Mouse (Mus musculus) liver, postnatal 0 days (tissue): ENCODE data around the gene Nprl3. TPM values are rescaled to one million over a fixed set of nuclear protein-coding genes. Genes with fewer than 3 reads are reported as not detected.

ENCODE experiments used
- ATAC-seq: fragments of 200-750 bp; cut with Nextera tagmentation; 2 replicates; pipeline ENCODE4 v1.8.0; 2017; ENCODE audit warnings: mild to moderate bottlenecking, moderate library complexity
- DNase-seq: peaks from one replicate; pipeline ENCODE4 v3.0.0-alpha.2; 2016
- H3K27ac ChIP-seq: fragments of 300-500 bp; sonication (generic); 2 replicates; pipeline ENCODE4 v1.5.1; 2014; ENCODE audit warnings: antibody characterized with exemption, moderate library complexity, mild to moderate bottlenecking, low read depth
- H3K27me3 ChIP-seq: fragments of 300-500 bp; sonication (generic); 2 replicates; pipeline ENCODE4 v1.6.1; 2014; ENCODE audit warnings: low read length, control low read depth, mixed read lengths; ENCODE audit not compliant: insufficient read depth
- H3K36me3 ChIP-seq: fragments of 300-500 bp; sonication (generic); replicated peaks from 2 replicates; pipeline ENCODE4 v1.6.1; 2014; ENCODE audit warnings: mild to moderate bottlenecking, control low read depth, low read length, moderate library complexity, mixed read lengths; ENCODE audit not compliant: insufficient read depth
- H3K4me1 ChIP-seq: fragments of 300-500 bp; sonication (generic); 2 replicates; pipeline ENCODE4 v1.6.1; 2014; ENCODE audit warnings: antibody characterized with exemption, mild to moderate bottlenecking, control low read depth; ENCODE audit not compliant: insufficient read depth
- H3K4me2 ChIP-seq: fragments of 300-500 bp; sonication (generic); 2 replicates; pipeline ENCODE4 v1.6.1; 2014; ENCODE audit warnings: low read depth, mild to moderate bottlenecking, low read length, moderate library complexity, mixed read lengths
- H3K4me3 ChIP-seq: fragments of 300-500 bp; sonication (generic); 2 replicates; pipeline ENCODE4 v1.5.1; 2014; ENCODE audit warnings: low read depth, low read length
- H3K9ac ChIP-seq: fragments of 300-500 bp; sonication (generic); replicated peaks from 2 replicates; pipeline ENCODE4 v1.6.1; 2014; ENCODE audit warnings: mild to moderate bottlenecking, moderate library complexity
- H3K9me3 ChIP-seq: fragments of 300-500 bp; sonication (generic); 2 replicates; pipeline ENCODE4 v1.6.1; 2016; ENCODE audit warnings: mild to moderate bottlenecking, control low read depth, low read length, mixed read lengths
- CTCF ChIP-seq: sonication (generic); IDR thresholded peaks from 2 replicates; pipeline ENCODE4 v1.5.1; 2016; ENCODE audit warnings: antibody characterized with exemption, low read depth
- EP300 ChIP-seq: IDR thresholded peaks from 2 replicates; pipeline ENCODE4 v1.6.1; 2016; ENCODE audit warnings: antibody characterized with exemption, low read depth, mild to moderate bottlenecking
- WGBS: fragments of 180-500 bp; shearing (Covaris S2); extraction: QIAGEN DNeasy Blood & Tissue Kit; methylation state at CpG from one replicate; pipeline ENCODE4 v1.1.7; 2014; ENCODE audit not compliant: insufficient replicate concordance; 5-methylcytosine and 5-hydroxymethylcytosine counted together
- polyA plus RNA-seq: library from polyadenylated mRNA; unstranded; fragments of >200 nt; fragmentation: Nextera tagmentation; extraction: Ambion mirVana; gene quantifications from 2 replicates; pipeline ENCODE4 v1.2.1, GENCODE M21; 2015

Nprl3 gene
- polyA plus RNA-seq, 1 experiment from 2014 or later: 26.2 TPM

DNA sequence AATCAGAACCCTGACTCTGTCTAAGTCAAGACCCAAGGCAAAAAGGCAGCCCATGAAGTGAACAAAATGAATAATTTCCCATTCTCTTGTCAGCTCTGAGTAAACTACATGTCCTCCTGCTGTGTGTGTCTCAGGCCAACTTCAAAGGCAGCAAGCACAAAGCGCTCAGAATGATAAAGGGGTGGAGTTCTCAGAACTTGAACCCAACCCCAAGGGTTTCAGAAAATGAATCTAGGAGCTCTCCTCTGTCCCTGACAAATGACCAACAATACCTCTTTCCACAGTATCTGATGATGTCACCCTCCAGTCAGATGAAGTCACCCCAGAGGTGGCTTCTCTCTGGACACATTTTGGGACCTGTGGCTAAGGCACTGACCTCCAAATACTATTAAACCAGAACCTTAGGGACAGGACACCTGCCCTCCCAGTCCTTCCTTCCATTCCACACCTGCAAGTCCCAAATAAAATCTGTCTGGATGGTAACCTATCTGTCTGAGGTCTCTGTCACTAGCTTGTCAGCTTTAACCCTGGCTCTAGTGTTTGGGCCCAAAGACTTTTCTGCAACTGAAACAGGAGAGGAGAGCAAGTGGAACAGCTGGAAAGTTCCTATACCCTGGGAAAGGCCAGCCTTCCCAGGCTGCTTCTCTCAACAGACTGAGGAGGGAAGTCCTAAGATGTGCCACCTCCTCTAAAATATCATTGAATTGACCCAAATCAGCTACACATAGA, 14.1 kb upstream of the Nprl3 start:
- DNase-seq (no peak), ATAC-seq (no peak)
- Histone ChIP-seq H3K27ac (peak overlapping the region; percentile 96), H3K4me3 (no peak overlapping the region), H3K36me3 (no peaks in the 10 kb centered on the region), H3K4me1 (peaks cover 18% of the 10 kb centered on the region), H3K27me3 (peaks cover 19% of the 10 kb centered on the region; the same call in 1 of the 2 replicates), H3K4me2 (peak overlapping the region; percentile 56), H3K9me3 (no peaks in the 10 kb centered on the region), H3K9ac (peak overlapping the region; percentile 62)
- 48% methylated on average over 1 of the region's 1 CpGs for WGBS
- TF ChIP-seq EP300: 0 out of 2 replicates have a peak, but pooled peaks have one; percentile 5
- no peak for TF ChIP-seq CTCF

DNA sequence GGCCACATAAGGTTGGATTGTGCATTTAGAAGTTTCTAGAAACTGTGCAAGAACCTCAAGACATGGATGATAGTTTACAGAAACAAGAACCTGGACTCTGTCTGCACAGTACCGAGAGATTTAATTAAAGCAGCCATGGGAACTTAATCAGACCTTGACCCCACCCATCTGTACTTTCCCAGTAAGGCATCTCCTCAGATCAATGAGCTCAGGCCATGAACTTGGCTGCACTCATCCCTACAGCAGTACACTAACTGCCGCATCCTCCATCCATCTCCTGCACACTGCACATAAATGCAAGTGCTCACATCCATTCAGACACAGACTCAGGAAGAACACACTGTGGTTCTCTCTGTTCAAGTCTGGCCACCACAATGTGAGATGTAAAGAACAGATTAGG, 13.1 kb upstream of the Nprl3 start:
- peak overlapping the region; percentile 56 for H3K4me2 ChIP-seq
- no peaks in the 10 kb centered on the region for H3K9me3 ChIP-seq
- peaks cover 19% of the 10 kb centered on the region; the same call in 1 of the 2 replicates for H3K27me3 ChIP-seq
- ATAC-seq (no peak), DNase-seq (no peak)
- H3K27ac ChIP-seq: peak overlapping the region; percentile 96
- peaks cover 18% of the 10 kb centered on the region for H3K4me1 ChIP-seq
- WGBS: 52% methylated on average over 2 of the region's 2 CpGs
- no peak for TF ChIP-seq CTCF
- TF ChIP-seq EP300: no peak
- H3K9ac ChIP-seq: peak overlapping the region; percentile 62; the same call in 1 of the 2 replicates
- H3K36me3 ChIP-seq: no peaks in the 10 kb centered on the region
- H3K4me3 ChIP-seq: no peak overlapping the region

DNA sequence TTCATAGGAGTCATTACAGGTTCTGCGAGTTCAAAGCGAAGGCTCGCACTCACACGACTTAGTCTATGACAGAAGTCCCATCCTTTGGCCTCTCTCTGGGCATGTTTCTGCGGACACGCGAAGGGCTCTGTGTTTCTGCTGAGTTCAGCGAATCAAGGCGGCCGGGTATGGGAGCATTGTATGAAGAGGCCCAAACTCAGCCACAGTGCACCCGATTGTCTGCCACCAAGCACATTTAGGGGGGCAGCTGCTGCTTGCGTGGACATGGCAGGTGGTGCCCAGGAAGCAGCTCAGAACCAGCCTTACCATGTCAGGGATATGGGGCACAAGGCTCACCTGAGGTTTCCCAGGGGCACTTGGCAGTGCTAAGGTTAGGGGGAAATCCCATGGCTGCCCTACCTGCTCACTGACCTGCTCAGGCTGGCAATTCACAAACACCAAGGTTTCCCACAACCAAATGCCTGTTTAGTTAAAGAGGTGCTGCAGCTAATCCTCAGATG, 11.0 kb upstream of the Nprl3 start:
- no peak overlapping the region for H3K27ac ChIP-seq
- H3K36me3 ChIP-seq: no peaks in the 10 kb centered on the region
- H3K9ac ChIP-seq: no peak overlapping the region
- peaks cover 18% of the 10 kb centered on the region for H3K4me1 ChIP-seq
- H3K27me3 ChIP-seq: peaks cover 19% of the 10 kb centered on the region; the same call in 1 of the 2 replicates
- TF ChIP-seq EP300: no peak
- TF ChIP-seq CTCF: no peak
- H3K9me3 ChIP-seq: no peaks in the 10 kb centered on the region
- H3K4me3 ChIP-seq: no peak overlapping the region
- H3K4me2 ChIP-seq: no peak overlapping the region
- ATAC-seq: no peak
- no peak for DNase-seq
- 79% methylated on average over 12 of the region's 12 CpGs for whole genome bisulfite sequencing

DNA sequence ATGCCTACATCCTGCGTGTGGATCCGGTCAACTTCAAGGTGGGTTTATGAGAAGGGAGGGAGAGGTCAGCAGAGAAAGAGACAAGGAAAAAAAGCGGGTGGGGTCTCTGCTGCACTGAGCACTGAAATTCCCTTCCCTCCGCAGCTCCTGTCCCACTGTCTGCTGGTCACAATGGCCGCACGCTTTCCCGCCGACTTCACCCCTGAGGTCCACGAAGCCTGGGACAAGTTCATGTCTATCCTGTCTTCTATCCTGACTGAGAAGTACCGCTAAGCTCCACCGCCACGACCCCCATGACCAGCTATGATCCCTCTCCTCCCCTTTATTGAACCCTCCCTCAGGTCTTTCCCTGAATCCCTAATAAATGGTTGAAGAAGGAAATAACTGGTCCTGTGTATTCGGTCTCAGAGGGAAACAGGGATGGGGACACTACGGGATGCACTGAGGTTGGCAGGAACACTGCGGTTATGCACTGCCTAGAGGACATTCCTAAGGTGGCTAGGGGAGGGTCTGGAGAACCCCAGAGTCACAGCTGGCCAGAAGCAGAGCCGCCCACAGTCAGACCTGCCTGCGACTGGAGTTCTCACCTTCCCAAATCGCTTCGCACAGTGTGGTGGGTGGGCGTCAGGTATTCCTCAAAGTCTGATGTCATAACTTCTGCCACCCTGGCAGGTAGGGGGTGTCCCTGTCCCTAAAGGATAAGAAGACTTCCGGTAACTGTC, 10.4 kb upstream of the Nprl3 start:
- no peak overlapping the region for H3K27ac ChIP-seq
- no peaks in the 10 kb centered on the region for H3K36me3 ChIP-seq
- WGBS: 69% methylated on average over 21 of the region's 21 CpGs
- ATAC-seq: no peak
- no peak for DNase-seq
- H3K4me1 ChIP-seq: peaks cover 18% of the 10 kb centered on the region
- H3K9ac ChIP-seq: no peak overlapping the region
- no peaks in the 10 kb centered on the region for H3K9me3 ChIP-seq
- H3K27me3 ChIP-seq: peaks cover 19% of the 10 kb centered on the region; the same call in 1 of the 2 replicates
- no peak for TF ChIP-seq EP300
- no peak for TF ChIP-seq CTCF
- no peak overlapping the region for H3K4me3 ChIP-seq
- no peak overlapping the region for H3K4me2 ChIP-seq

DNA sequence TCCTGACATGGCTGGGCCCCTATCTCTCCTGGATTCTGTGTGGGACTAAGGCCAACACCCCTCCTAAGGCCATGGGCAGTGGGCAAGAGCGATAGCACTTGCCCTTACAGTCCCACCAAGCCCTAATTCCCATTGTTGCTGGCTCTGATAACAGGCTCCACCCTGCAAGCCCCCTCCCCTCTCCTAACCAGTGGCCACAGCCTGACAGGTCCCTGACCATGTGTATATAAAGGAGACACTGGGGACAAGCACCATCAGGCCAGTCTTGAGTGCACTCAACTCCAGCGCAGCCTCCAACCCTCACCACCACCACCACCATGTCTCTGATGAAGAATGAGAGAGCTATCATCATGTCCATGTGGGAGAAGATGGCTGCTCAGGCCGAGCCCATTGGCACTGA, 8.8 kb upstream of the Nprl3 start, which contains the start of gene Hba-x:
Gene Hba-x, plus strand, starts transcription at position 54 of the 400 bp plus-strand sequence.
- Histone ChIP-seq H3K4me3 (no peak within 1 kb of the TSS), H3K4me2 (no peak within 1 kb of the TSS), H3K36me3 (no peaks in the 10 kb centered on the region), H3K4me1 (peaks cover 11% of the 10 kb centered on the region), H3K9me3 (no peaks in the 10 kb centered on the region), H3K27me3 (peaks cover 19% of the 10 kb centered on the region; the same call in 1 of the 2 replicates), H3K9ac (no peak within 1 kb of the TSS), H3K27ac (no peak within 1 kb of the TSS)
- ATAC-seq: no peak
- 72% methylated on average over 3 of the region's 3 CpGs for WGBS
- no peak for TF ChIP-seq EP300
- DNase-seq: no peak

DNA sequence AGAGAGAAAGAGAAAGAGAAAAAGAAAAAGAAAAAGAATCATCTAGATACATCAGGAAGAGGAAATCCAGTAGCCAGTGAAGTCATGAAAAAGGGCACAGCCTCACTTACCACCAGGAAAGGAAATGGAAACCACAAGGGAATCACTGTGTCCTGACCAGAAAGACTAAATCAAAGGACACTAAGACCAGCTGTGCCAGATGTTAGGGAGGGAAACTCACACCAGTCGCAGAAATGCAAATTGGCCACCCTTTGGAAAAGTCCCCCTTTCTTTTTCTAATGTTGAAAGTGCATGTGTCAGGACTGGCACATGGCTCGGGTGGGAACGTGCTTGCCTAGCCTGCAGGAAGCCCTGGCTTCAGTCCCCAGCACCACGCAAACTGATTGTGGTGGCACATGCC, 3.7 kb upstream of the Nprl3 start:
- no peak for ATAC-seq
- no peak for DNase-seq
- WGBS: 34% methylated on average over 4 of the region's 4 CpGs
- H3K27ac ChIP-seq: no peak overlapping the region
- H3K27me3 ChIP-seq: no peaks in the 10 kb centered on the region
- no peak overlapping the region for H3K4me3 ChIP-seq
- no peak for TF ChIP-seq EP300
- no peak for TF ChIP-seq CTCF
- H3K36me3 ChIP-seq: no peaks in the 10 kb centered on the region
- H3K4me1 ChIP-seq: peaks cover 24% of the 10 kb centered on the region
- no peak overlapping the region for H3K9ac ChIP-seq
- no peak overlapping the region for H3K4me2 ChIP-seq
- no peaks in the 10 kb centered on the region for H3K9me3 ChIP-seq
